Mouse (Mus musculus) heart, embryonic 16.5 days (tissue): ENCODE data around the gene Hhipl1. TPM values are rescaled to one million over a fixed set of nuclear protein-coding genes. Genes with fewer than 3 reads are reported as not detected.
A peak's percentile ranks its signal among the peaks of the same experiment; 100 is the strongest.

Experiments
- ATAC-seq: fragments of 200-750 bp; cut with Nextera tagmentation; replicated peaks from 2 replicates; pipeline ENCODE4 v1.8.0; 2017; ENCODE audit warnings: moderate number of reproducible peaks; ENCODE audit not compliant: insufficient read depth, low FRiP score; ENCODE audit errors: extremely low read depth
- H3K27ac ChIP-seq: fragments of 300-500 bp; sonication (generic); 2 replicates; pipeline ENCODE4 v1.5.1; 2014; ENCODE audit warnings: mild to moderate bottlenecking, low read length, control low read depth, moderate library complexity
- H3K27me3 ChIP-seq: fragments of 300-500 bp; sonication (generic); 2 replicates; pipeline ENCODE4 v1.6.1; 2014; ENCODE audit warnings: low read length, mixed read lengths; ENCODE audit not compliant: control insufficient read depth, insufficient read depth
- H3K36me3 ChIP-seq: fragments of 300-500 bp; sonication (generic); 2 replicates; pipeline ENCODE4 v1.6.1; 2014; ENCODE audit not compliant: control insufficient read depth, insufficient read depth
- H3K4me1 ChIP-seq: fragments of 300-500 bp; sonication (generic); 2 replicates; pipeline ENCODE4 v1.6.1; 2014; ENCODE audit warnings: low read length, mixed read lengths; ENCODE audit not compliant: control insufficient read depth, insufficient read depth
- H3K4me2 ChIP-seq: fragments of 300-500 bp; sonication (generic); 2 replicates; pipeline ENCODE4 v1.6.1; 2014; ENCODE audit warnings: low read depth, mild to moderate bottlenecking, control low read depth, low read length
- H3K4me3 ChIP-seq: fragments of 300-500 bp; sonication (generic); 2 replicates; pipeline ENCODE4 v1.5.1; 2014; ENCODE audit warnings: mild to moderate bottlenecking, control low read depth, low read length
- H3K9ac ChIP-seq: fragments of 300-500 bp; sonication (generic); 2 replicates; pipeline ENCODE4 v1.6.1; 2014; ENCODE audit warnings: low read length, control low read depth
- H3K9me3 ChIP-seq: fragments of 300-500 bp; sonication (generic); replicated peaks from 2 replicates; pipeline ENCODE4 v1.6.1; 2016; ENCODE audit warnings: low read length; ENCODE audit not compliant: control insufficient read depth
- WGBS: fragments of 180-500 bp; shearing (Covaris S2); extraction: QIAGEN DNeasy Blood & Tissue Kit; methylation state at CpG from one replicate; pipeline ENCODE4 v1.1.7; 2014; 5-methylcytosine and 5-hydroxymethylcytosine counted together
- polyA plus RNA-seq: library from polyadenylated mRNA; unstranded; fragments of >200 nt; fragmentation: Nextera tagmentation; extraction: Ambion mirVana; gene quantifications from 2 replicates; pipeline ENCODE4 v1.2.1, GENCODE M21; 2015

Gene Hhipl1
- polyA plus RNA-seq = 0.84 and 0.95 TPM in 2 replicates

DNA sequence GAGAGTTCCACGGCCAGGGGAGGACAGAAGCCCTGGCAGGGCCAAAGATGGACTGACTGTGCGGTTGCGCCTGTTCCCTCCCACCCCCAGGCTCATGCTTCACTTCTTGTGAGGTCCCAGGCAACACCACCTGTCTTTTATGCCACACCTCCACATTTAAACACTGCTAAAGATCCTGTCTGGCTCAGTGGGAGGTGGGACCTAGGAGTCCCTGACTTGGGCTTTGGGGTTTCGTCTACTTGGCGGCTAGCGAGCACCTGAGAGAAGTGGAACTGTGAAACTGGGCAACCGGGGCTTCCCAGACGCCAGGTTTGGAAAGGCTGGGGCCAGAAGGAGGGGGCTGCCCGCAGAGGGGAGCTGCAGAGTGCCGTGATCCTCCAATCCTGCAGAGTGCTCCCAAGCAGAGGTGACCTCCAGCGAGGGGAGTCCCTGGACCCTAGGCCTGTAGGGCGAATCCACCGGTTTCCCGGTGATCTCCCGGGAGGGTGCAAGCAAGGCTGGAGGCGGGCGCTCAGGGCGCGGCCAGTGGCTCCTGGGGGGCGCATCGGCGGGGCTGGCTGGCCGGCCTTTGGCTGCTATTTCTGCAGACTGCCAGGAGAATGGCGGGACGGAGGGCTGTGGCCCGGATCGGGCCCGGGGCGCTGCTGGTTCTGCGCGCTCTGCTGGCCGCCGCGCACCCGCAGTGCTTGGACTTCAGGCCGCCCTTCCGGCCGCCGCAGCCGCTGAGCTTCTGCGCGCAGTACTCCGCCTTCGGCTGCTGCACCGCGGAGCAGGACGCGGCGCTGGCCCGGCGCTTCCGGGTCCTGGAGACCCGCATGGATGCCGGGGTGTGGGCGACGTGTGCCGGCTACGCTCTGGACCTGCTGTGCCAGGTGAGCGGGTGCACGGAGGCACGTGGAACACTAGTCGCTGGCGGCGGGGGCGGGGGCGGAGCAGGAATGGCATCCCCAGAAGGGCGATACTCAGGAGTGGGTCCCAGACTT lies at the start of gene Hhipl1:
TSS of gene Hhipl1 (plus strand) at position 459 of the 983 bp plus-strand sequence.
- H3K36me3 ChIP-seq = no peaks in the 10 kb centered on the region
- 2% methylated on average over 67 of the region's 67 CpGs for WGBS
- no peak within 1 kb of the TSS for H3K27ac ChIP-seq
- peak; percentile 62; the same call in 1 of the 2 replicates for ATAC-seq
- peaks cover 8% of the 10 kb centered on the region; the same call in 1 of the 2 replicates for H3K4me1 ChIP-seq
- H3K4me2 ChIP-seq = peak within 1 kb of the TSS; percentile 99
- peak within 1 kb of the TSS; percentile 92 for H3K9ac ChIP-seq
- peaks cover 17% of the 10 kb centered on the region for H3K27me3 ChIP-seq
- H3K9me3 ChIP-seq = no peaks in the 10 kb centered on the region
- H3K4me3 ChIP-seq = peak within 1 kb of the TSS; percentile 68

- Histone ChIP-seq H3K9me3 (no peaks in the 10 kb centered on the region), H3K4me1 (peaks cover 46% of the 10 kb centered on the region), H3K27ac (no peak overlapping the region), H3K4me3 (no peak overlapping the region), H3K9ac (no peak overlapping the region), H3K27me3 (no peaks in the 10 kb centered on the region), H3K4me2 (no peak overlapping the region), H3K36me3 (no peaks in the 10 kb centered on the region)
- ATAC-seq = no peak
- WGBS = 25% methylated on average over 10 of the region's 10 CpGs
Measured at GRCm38 (mm10) chr12:108256734-108257133, 49.3 kb upstream of the Hhipl1 start.

- Histone ChIP-seq H3K4me3 (no peak overlapping the region), H3K4me2 (no peak overlapping the region), H3K9me3 (no peaks in the 10 kb centered on the region), H3K36me3 (no peaks in the 10 kb centered on the region), H3K4me1 (peaks cover 37% of the 10 kb centered on the region), H3K27ac (no peak overlapping the region), H3K9ac (no peak overlapping the region), H3K27me3 (no peaks in the 10 kb centered on the region)
- 89% methylated on average over 24 of the region's 24 CpGs for WGBS
- ATAC-seq = no peak
Measured at GRCm38 (mm10) chr12:108259322-108260049, 46.6 kb upstream of the Hhipl1 start.

- no peak overlapping the region for H3K9ac ChIP-seq
- no peak overlapping the region for H3K4me3 ChIP-seq
- peaks cover 42% of the 10 kb centered on the region for H3K4me1 ChIP-seq
- H3K36me3 ChIP-seq = no peaks in the 10 kb centered on the region
- H3K4me2 ChIP-seq = no peak overlapping the region
- no peaks in the 10 kb centered on the region for H3K9me3 ChIP-seq
- ATAC-seq = no peak
- no peaks in the 10 kb centered on the region for H3K27me3 ChIP-seq
- H3K27ac ChIP-seq = no peak overlapping the region
- WGBS = 74% methylated on average over 12 of the region's 12 CpGs
Measured at GRCm38 (mm10) chr12:108260950-108261349, 45.1 kb upstream of the Hhipl1 start.

GRCm38 (mm10) chr12:108264918-108265317 lies 41.2 kb upstream of the Hhipl1 start:
- no peak; the same call in 1 of the 2 replicates for ATAC-seq
- no peak overlapping the region for H3K4me2 ChIP-seq
- H3K9ac ChIP-seq = no peak overlapping the region
- H3K9me3 ChIP-seq = no peaks in the 10 kb centered on the region
- WGBS = 65% methylated on average over 7 of the region's 7 CpGs
- no peak overlapping the region for H3K27ac ChIP-seq
- peaks cover 52% of the 10 kb centered on the region for H3K4me1 ChIP-seq
- no peaks in the 10 kb centered on the region for H3K27me3 ChIP-seq
- no peak overlapping the region for H3K4me3 ChIP-seq
- no peaks in the 10 kb centered on the region for H3K36me3 ChIP-seq

- Histone ChIP-seq H3K4me1 (peaks cover 63% of the 10 kb centered on the region), H3K4me2 (0 out of 2 replicates have a peak overlapping the region, but pooled peaks have one; percentile 0), H3K9ac (no peak overlapping the region; the same call in 1 of the 2 replicates), H3K27me3 (no peaks in the 10 kb centered on the region), H3K27ac (no peak overlapping the region), H3K9me3 (no peaks in the 10 kb centered on the region), H3K4me3 (no peak overlapping the region), H3K36me3 (no peaks in the 10 kb centered on the region)
- ATAC-seq = no peak
- 40% methylated on average over 27 of the region's 27 CpGs for WGBS
Measured at GRCm38 (mm10) chr12:108265831-108266619, 40.0 kb upstream of the Hhipl1 start.

GRCm38 (mm10) chr12:108267653-108268052 lies 38.4 kb upstream of the Hhipl1 start:
- H3K9ac ChIP-seq = no peak overlapping the region
- no peaks in the 10 kb centered on the region for H3K27me3 ChIP-seq
- no peak overlapping the region for H3K27ac ChIP-seq
- WGBS = 60% methylated on average over 7 of the region's 7 CpGs
- H3K36me3 ChIP-seq = no peaks in the 10 kb centered on the region
- ATAC-seq = no peak
- no peaks in the 10 kb centered on the region for H3K9me3 ChIP-seq
- no peak overlapping the region for H3K4me3 ChIP-seq
- H3K4me2 ChIP-seq = no peak overlapping the region
- H3K4me1 ChIP-seq = peaks cover 79% of the 10 kb centered on the region

GRCm38 (mm10) chr12:108268970-108269369 lies 37.1 kb upstream of the Hhipl1 start:
- Histone ChIP-seq H3K36me3 (no peaks in the 10 kb centered on the region), H3K9me3 (no peaks in the 10 kb centered on the region), H3K4me2 (no peak overlapping the region), H3K4me3 (no peak overlapping the region), H3K4me1 (peaks cover 81% of the 10 kb centered on the region), H3K9ac (no peak overlapping the region), H3K27ac (no peak overlapping the region), H3K27me3 (no peaks in the 10 kb centered on the region)
- ATAC-seq = no peak
- WGBS = 90% methylated on average over 10 of the region's 10 CpGs
